Mouse (Mus musculus) megakaryocyte, embryonic 14.5 days (primary cell): Measurements from ENCODE around the gene Ecsit.

ENCODE experiments used
- FLI1 ChIP-seq: IDR thresholded peaks from 2 replicates; pipeline ENCODE4 v1.6.1; 2012; ENCODE audit warnings: low read length, inconsistent platforms, mixed read lengths
- GATA1 ChIP-seq: IDR thresholded peaks from 3 replicates; pipeline ENCODE4 v1.6.1; 2012; ENCODE audit warnings: mixed read lengths, low read length, inconsistent platforms, borderline replicate concordance

GRCm38 (mm10) chr9:22134246-22134890 is 49.1 kb upstream of the Ecsit start:
- TF ChIP-seq GATA1 (no peak), FLI1 (no peak)
